In genomic region chr10:83079755-83080154, GRCm38 (mm10) we compare ENCODE assay signal across 12 mouse cellular contexts.
A peak's percentile ranks its signal among the peaks of the same experiment; 100 is the strongest.
DNase-seq lines count a peak whose midpoint lies in the region; ATAC-seq and TF ChIP-seq lines count a peak whose summit lies in the region.
"Had no signal": no experiment of that assay in that cellular context is flagged by ENCODE, and none has a peak within 500 bp of the region (broad histone marks: within the 10 kb centered on the region; RNA-seq: fewer than 3 reads in every experiment).

No protein-coding gene starts in this region.

- no peak for TF ChIP-seq POLR2A in thymus, adult 2 months (IDR thresholded peaks at IDR 0.05; ENCODE audit: control insufficient read depth, extremely low read depth, insufficient read depth, low read length, poor library complexity)

- intact Hi-C loops in heart, postnatal 14 days (cut with DNase I): no loop called here

- H3K36me3 ChIP-seq in heart, embryonic 13.5 days: no peaks in the 10 kb centered on the region
- H3K36me3 ChIP-seq in thymus, adult 2 months (ENCODE audit: control insufficient read depth, insufficient read depth, low read length): no peaks in the 10 kb centered on the region
- no peaks in the 10 kb centered on the region for H3K36me3 ChIP-seq in liver, postnatal 0 days (replicated peaks; ENCODE audit: insufficient read depth, low read length)
- H3K36me3 ChIP-seq: midbrain, embryonic 12.5 days; neural tube, embryonic 13.5 days had no signal

- ATAC-seq in heart, embryonic 13.5 days (ENCODE audit: extremely low read depth, insufficient number of reproducible peaks, low FRiP score, low TSS enrichment): no peak
- ATAC-seq in liver, postnatal 0 days: no peak

- 40% methylated on average over 13 of the region's 13 CpGs for WGBS in heart, embryonic 13.5 days
- WGBS in thymus, adult 2 months: 87% methylated on average over 13 of the region's 13 CpGs
- 59% methylated on average over 13 of the region's 13 CpGs for WGBS in liver, postnatal 0 days (ENCODE audit: insufficient replicate concordance)

- no peaks in the 10 kb centered on the region for H3K27me3 ChIP-seq in heart, embryonic 13.5 days (replicated peaks)
- H3K27me3 ChIP-seq in thymus, adult 2 months (ENCODE audit: control insufficient read depth, insufficient read depth, low read length): no peaks in the 10 kb centered on the region
- H3K27me3 ChIP-seq in liver, postnatal 0 days (ENCODE audit: insufficient read depth, low read length): no peaks in the 10 kb centered on the region
- H3K27me3 ChIP-seq: neural tube, embryonic 13.5 days had no signal

- TF ChIP-seq EP300 in liver, postnatal 0 days (IDR thresholded peaks at IDR 0.05; ENCODE audit: low read depth): no peak

- peak overlapping the region; percentile 81 for H3K27ac ChIP-seq in heart, embryonic 13.5 days (replicated peaks)
- H3K27ac ChIP-seq in thymus, adult 2 months (ENCODE audit: control insufficient read depth, insufficient read depth, low read length): no peak overlapping the region
- no peak overlapping the region for H3K27ac ChIP-seq in liver, postnatal 0 days (ENCODE audit: low read depth)
- H3K27ac ChIP-seq: midbrain, embryonic 12.5 days; neural tube, embryonic 13.5 days had no signal

- H3K4me1 ChIP-seq in heart, embryonic 13.5 days: peaks cover 79% of the 10 kb centered on the region
- H3K4me1 ChIP-seq in thymus, adult 2 months (replicated peaks; ENCODE audit: control insufficient read depth, insufficient read depth, low read length): peaks cover 18% of the 10 kb centered on the region
- H3K4me1 ChIP-seq in liver, postnatal 0 days (ENCODE audit: insufficient read depth): peaks cover 20% of the 10 kb centered on the region

- H3K4me3 ChIP-seq in heart, embryonic 13.5 days: no peak overlapping the region
- H3K4me3 ChIP-seq in thymus, adult 2 months (ENCODE audit: control insufficient read depth, insufficient read depth, low read length): no peak overlapping the region
- no peak overlapping the region for H3K4me3 ChIP-seq in liver, postnatal 0 days (ENCODE audit: low read depth, low read length)
- H3K4me3 ChIP-seq: midbrain, embryonic 12.5 days; neural tube, embryonic 13.5 days had no signal

- H3K9ac ChIP-seq in heart, embryonic 13.5 days: no peak overlapping the region
- no peak overlapping the region for H3K9ac ChIP-seq in liver, postnatal 0 days (replicated peaks)
- H3K9ac ChIP-seq: midbrain, embryonic 12.5 days had no signal

- no peaks in the 10 kb centered on the region for H3K9me3 ChIP-seq in heart, embryonic 13.5 days
- no peaks in the 10 kb centered on the region for H3K9me3 ChIP-seq in liver, postnatal 0 days (ENCODE audit: low read length)
- H3K9me3 ChIP-seq: midbrain, embryonic 12.5 days; neural tube, embryonic 13.5 days had no signal

- DNase-seq in heart, postnatal 14 days: no peak
- DNase-seq in thymus, adult 2 months: peak; percentile 44
- DNase-seq in thymus, postnatal 0 days (ENCODE audit: low spot score): no peak
- DNase-seq in liver, postnatal 0 days: no peak
- no peak for DNase-seq in layer of hippocampus, postnatal 14 days (ENCODE audit: low spot score in 2 of 2)
- no peak for DNase-seq in right cerebral cortex, adult 2 months (ENCODE audit: low spot score in 2 of 2)
- DNase-seq: adrenal gland, postnatal 14 days; cerebellum, adult 11 months; embryo, embryonic 11 days had no signal

- TF ChIP-seq CTCF in thymus, adult 2 months (IDR thresholded peaks at IDR 0.05; ENCODE audit: borderline replicate concordance, control insufficient read depth, extremely low read depth, insufficient read depth, low read length, poor library complexity): no peak
- TF ChIP-seq CTCF in liver, postnatal 0 days (IDR thresholded peaks at IDR 0.05; ENCODE audit: low read depth): no peak

- H3K4me2 ChIP-seq in heart, embryonic 13.5 days: peak overlapping the region; percentile 19
- peak overlapping the region; percentile 30; the same call in 1 of the 2 replicates for H3K4me2 ChIP-seq in liver, postnatal 0 days (ENCODE audit: low read depth, low read length)
- H3K4me2 ChIP-seq: midbrain, embryonic 12.5 days; neural tube, embryonic 13.5 days had no signal
